Mouse (Mus musculus): Measurements from ENCODE around the gene Bloc1s3. TPM values are rescaled to one million over a fixed set of nuclear protein-coding genes. Genes with fewer than 3 reads are reported as not detected.

Bloc1s3 gene
- polyA plus RNA-seq, 1 experiment, result not detected

- Histone ChIP-seq H3K4me3 (ENCODE audit: insufficient read depth, low read depth, low read length) (peak overlapping the region; percentile 60), H3K4me1 (ENCODE audit: control insufficient read depth, insufficient read depth, low read length) (peaks cover 3% of the 10 kb centered on the region), H3K27ac (ENCODE audit: insufficient read depth, low read depth, low read length) (no peak overlapping the region; the same call in 1 of the 2 replicates)
- TF ChIP-seq POLR2A (IDR thresholded peaks at IDR 0.05; ENCODE audit: insufficient read depth, low read depth, low read length) (peak; percentile 47; the same call in 1 of the 2 replicates), CTCF (IDR thresholded peaks at IDR 0.05; ENCODE audit: insufficient read depth, low read depth, low read length) (no peak)
- 7% methylated on average over 89 of the region's 89 CpGs for WGBS
Observed at GRCm38 (mm10) chr7:19473875-19474443, 34.2 kb downstream of the Bloc1s3 start.

GRCm38 (mm10) chr7:19472403-19472802, 35.8 kb downstream of the Bloc1s3 start:
- Histone ChIP-seq H3K4me1 (ENCODE audit: control insufficient read depth, insufficient read depth, low read length) (peaks cover 3% of the 10 kb centered on the region), H3K4me3 (ENCODE audit: insufficient read depth, low read depth, low read length) (no peak overlapping the region), H3K27ac (ENCODE audit: insufficient read depth, low read depth, low read length) (no peak overlapping the region)
- TF ChIP-seq CTCF (IDR thresholded peaks at IDR 0.05; ENCODE audit: insufficient read depth, low read depth, low read length) (no peak), POLR2A (IDR thresholded peaks at IDR 0.05; ENCODE audit: insufficient read depth, low read depth, low read length) (no peak)
- whole genome bisulfite sequencing, result 40% methylated on average over 4 of the region's 4 CpGs

- TF ChIP-seq CTCF (IDR thresholded peaks at IDR 0.05; ENCODE audit: insufficient read depth, low read depth, low read length) (no peak), POLR2A (IDR thresholded peaks at IDR 0.05; ENCODE audit: insufficient read depth, low read depth, low read length) (no peak)
- WGBS, result 18% methylated on average over 14 of the region's 14 CpGs
- no peak overlapping the region for H3K27ac ChIP-seq (ENCODE audit: insufficient read depth, low read depth, low read length)
- H3K4me1 ChIP-seq (ENCODE audit: control insufficient read depth, insufficient read depth, low read length), result peaks cover 3% of the 10 kb centered on the region
- H3K4me3 ChIP-seq (ENCODE audit: insufficient read depth, low read depth, low read length), result no peak overlapping the region
Observed at GRCm38 (mm10) chr7:19470308-19470707, 37.9 kb downstream of the Bloc1s3 start.

- Histone ChIP-seq H3K27ac (ENCODE audit: insufficient read depth, low read depth, low read length) (no peak overlapping the region), H3K4me1 (ENCODE audit: control insufficient read depth, insufficient read depth, low read length) (peaks cover 2% of the 10 kb centered on the region), H3K4me3 (ENCODE audit: insufficient read depth, low read depth, low read length) (no peak overlapping the region)
- WGBS, result 27% methylated on average over 23 of the region's 23 CpGs
- TF ChIP-seq CTCF (IDR thresholded peaks at IDR 0.05; ENCODE audit: insufficient read depth, low read depth, low read length), result no peak
- TF ChIP-seq POLR2A (IDR thresholded peaks at IDR 0.05; ENCODE audit: insufficient read depth, low read depth, low read length), result no peak
Observed at GRCm38 (mm10) chr7:19469404-19469803, 38.8 kb downstream of the Bloc1s3 start.

GRCm38 (mm10) chr7:19468279-19468678, 39.9 kb downstream of the Bloc1s3 start:
- TF ChIP-seq POLR2A (IDR thresholded peaks at IDR 0.05; ENCODE audit: insufficient read depth, low read depth, low read length), result no peak
- TF ChIP-seq CTCF (IDR thresholded peaks at IDR 0.05; ENCODE audit: insufficient read depth, low read depth, low read length), result no peak
- Histone ChIP-seq H3K27ac (ENCODE audit: insufficient read depth, low read depth, low read length) (no peak overlapping the region), H3K4me1 (ENCODE audit: control insufficient read depth, insufficient read depth, low read length) (no peaks in the 10 kb centered on the region), H3K4me3 (ENCODE audit: insufficient read depth, low read depth, low read length) (no peak overlapping the region)
- WGBS, result 64% methylated on average over 12 of the region's 12 CpGs

- no peak overlapping the region for H3K4me3 ChIP-seq (ENCODE audit: insufficient read depth, low read depth, low read length)
- H3K4me1 ChIP-seq (ENCODE audit: control insufficient read depth, insufficient read depth, low read length), result no peaks in the 10 kb centered on the region
- WGBS, result 29% methylated on average over 6 of the region's 6 CpGs
- TF ChIP-seq CTCF (IDR thresholded peaks at IDR 0.05; ENCODE audit: insufficient read depth, low read depth, low read length), result no peak
- TF ChIP-seq POLR2A (IDR thresholded peaks at IDR 0.05; ENCODE audit: insufficient read depth, low read depth, low read length), result no peak
- no peak overlapping the region for H3K27ac ChIP-seq (ENCODE audit: insufficient read depth, low read depth, low read length)
Observed at GRCm38 (mm10) chr7:19467638-19468037, 40.5 kb downstream of the Bloc1s3 start.

- Histone ChIP-seq H3K4me3 (ENCODE audit: insufficient read depth, low read depth, low read length) (no peak overlapping the region), H3K4me1 (ENCODE audit: control insufficient read depth, insufficient read depth, low read length) (no peaks in the 10 kb centered on the region), H3K27ac (ENCODE audit: insufficient read depth, low read depth, low read length) (no peak overlapping the region)
- 68% methylated on average over 5 of the region's 5 CpGs for WGBS
- no peak for TF ChIP-seq CTCF (IDR thresholded peaks at IDR 0.05; ENCODE audit: insufficient read depth, low read depth, low read length)
- no peak for TF ChIP-seq POLR2A (IDR thresholded peaks at IDR 0.05; ENCODE audit: insufficient read depth, low read depth, low read length)
Observed at GRCm38 (mm10) chr7:19466602-19467145, 41.5 kb downstream of the Bloc1s3 start.

- Histone ChIP-seq H3K27ac (ENCODE audit: insufficient read depth, low read depth, low read length) (no peak overlapping the region), H3K4me3 (ENCODE audit: insufficient read depth, low read depth, low read length) (no peak overlapping the region), H3K4me1 (ENCODE audit: control insufficient read depth, insufficient read depth, low read length) (no peaks in the 10 kb centered on the region)
- TF ChIP-seq CTCF (IDR thresholded peaks at IDR 0.05; ENCODE audit: insufficient read depth, low read depth, low read length) (no peak), POLR2A (IDR thresholded peaks at IDR 0.05; ENCODE audit: insufficient read depth, low read depth, low read length) (no peak)
- WGBS, result 41% methylated on average over 22 of the region's 22 CpGs
Observed at GRCm38 (mm10) chr7:19464367-19465307, 43.5 kb downstream of the Bloc1s3 start.

GRCm38 (mm10) chr7:19462884-19463381, 45.2 kb downstream of the Bloc1s3 start, which contains the start of gene Exoc3l2:
Gene Exoc3l2, plus strand, starts transcription at chr7:19463331.
- no peak for TF ChIP-seq CTCF (IDR thresholded peaks at IDR 0.05; ENCODE audit: insufficient read depth, low read depth, low read length)
- TF ChIP-seq POLR2A (IDR thresholded peaks at IDR 0.05; ENCODE audit: insufficient read depth, low read depth, low read length), result no peak
- WGBS, result 37% methylated on average over 6 of the region's 6 CpGs
- H3K4me1 ChIP-seq (ENCODE audit: control insufficient read depth, insufficient read depth, low read length), result peaks cover 5% of the 10 kb centered on the region
- H3K27ac ChIP-seq (ENCODE audit: insufficient read depth, low read depth, low read length), result no peak within 1 kb of the TSS
- H3K4me3 ChIP-seq (ENCODE audit: insufficient read depth, low read depth, low read length), result no peak within 1 kb of the TSS
